Mouse (Mus musculus) hindbrain, embryonic 16.5 days (tissue): Measurements from ENCODE around the gene Fcrl1. TPM values are rescaled to one million over a fixed set of nuclear protein-coding genes. Genes with fewer than 3 reads are reported as not detected.
"Not testable (repeated sequence)": the region's sequence is repeated elsewhere in the genome, so short reads cannot be mapped to it uniquely, and the experiment has no call there.

Experiments used
- ATAC-seq: fragments of 200-750 bp; cut with Nextera tagmentation; 2 replicates; pipeline ENCODE4 v1.8.0; 2017; ENCODE audit warnings: moderate TSS enrichment, moderate library complexity
- H3K27ac ChIP-seq: fragments of 300-500 bp; sonication (generic); 2 replicates; pipeline ENCODE4 v1.5.1; 2014; ENCODE audit warnings: low read depth, mild to moderate bottlenecking, control low read depth, low read length, moderate library complexity
- H3K27me3 ChIP-seq: fragments of 300-500 bp; sonication (generic); replicated peaks from 2 replicates; pipeline ENCODE4 v1.6.1; 2014; ENCODE audit warnings: low read length; ENCODE audit not compliant: control insufficient read depth, insufficient read depth
- H3K36me3 ChIP-seq: fragments of 300-500 bp; sonication (generic); 2 replicates; pipeline ENCODE4 v1.6.1; 2014; ENCODE audit warnings: mild to moderate bottlenecking, low read length, moderate library complexity, mixed read lengths; ENCODE audit not compliant: control insufficient read depth, insufficient read depth
- H3K4me1 ChIP-seq: fragments of 300-500 bp; sonication (generic); 2 replicates; pipeline ENCODE4 v1.6.1; 2014; ENCODE audit warnings: low read depth, low read length; ENCODE audit not compliant: control insufficient read depth, insufficient read depth
- H3K4me2 ChIP-seq: fragments of 300-500 bp; sonication (generic); 2 replicates; pipeline ENCODE4 v1.6.1; 2014; ENCODE audit warnings: mild to moderate bottlenecking, low read length, control low read depth, moderate library complexity
- H3K4me3 ChIP-seq: fragments of 300-500 bp; sonication (generic); 2 replicates; pipeline ENCODE4 v1.5.1; 2014; ENCODE audit warnings: mild to moderate bottlenecking, low read length, control low read depth, moderate library complexity
- H3K9ac ChIP-seq: fragments of 300-500 bp; sonication (generic); 2 replicates; pipeline ENCODE4 v1.6.1; 2014; ENCODE audit warnings: low read depth, mild to moderate bottlenecking, control low read depth, low read length, moderate library complexity
- H3K9me3 ChIP-seq: fragments of 300-500 bp; sonication (generic); 2 replicates; pipeline ENCODE4 v1.6.1; 2014; ENCODE audit warnings: mild to moderate bottlenecking, low read length, moderate library complexity; ENCODE audit not compliant: control insufficient read depth
- whole genome bisulfite sequencing: fragments of 180-500 bp; shearing (Covaris S2); extraction: QIAGEN DNeasy Blood & Tissue Kit; methylation state at CpG from one replicate; pipeline ENCODE4 v1.1.7; 2014; 5-methylcytosine and 5-hydroxymethylcytosine counted together
- polyA plus RNA-seq: library from polyadenylated mRNA; unstranded; fragments of >200 nt; fragmentation: Nextera tagmentation; extraction: Ambion mirVana; gene quantifications from 2 replicates; pipeline ENCODE4 v1.2.1, GENCODE M21; 2015

Gene Fcrl1
- polyA plus RNA-seq, 1 experiment from 2014 or later = 0.35 TPM

DNA sequence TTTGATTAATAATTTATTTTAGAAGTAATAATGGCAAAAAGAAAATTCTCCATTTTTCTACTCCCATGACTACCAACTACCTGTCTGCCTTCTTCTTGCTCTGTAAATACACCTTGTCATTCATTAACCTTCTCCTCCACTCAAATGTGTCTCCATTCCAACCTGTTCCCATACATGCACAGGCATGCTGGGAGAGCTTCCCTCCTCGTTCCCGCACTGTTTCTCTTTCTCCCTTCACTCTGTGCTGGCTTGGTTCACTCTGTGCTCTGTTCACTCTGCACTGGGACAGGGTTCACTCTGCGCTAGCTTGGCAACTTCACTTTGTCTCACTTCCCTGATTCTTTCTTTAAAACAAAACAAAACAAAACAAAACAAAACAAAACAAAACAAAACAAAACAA, 1.0 kb downstream of the Fcrl1 start:
- Histone ChIP-seq H3K4me3 (no peak overlapping the region), H3K36me3 (no peaks in the 10 kb centered on the region), H3K4me1 (no peaks in the 10 kb centered on the region), H3K27me3 (no peaks in the 10 kb centered on the region), H3K27ac (no peak overlapping the region), H3K4me2 (no peak overlapping the region), H3K9ac (no peak overlapping the region), H3K9me3 (no peaks in the 10 kb centered on the region)
- 67% methylated on average over 3 of the region's 3 CpGs for WGBS
- ATAC-seq = no peak

DNA sequence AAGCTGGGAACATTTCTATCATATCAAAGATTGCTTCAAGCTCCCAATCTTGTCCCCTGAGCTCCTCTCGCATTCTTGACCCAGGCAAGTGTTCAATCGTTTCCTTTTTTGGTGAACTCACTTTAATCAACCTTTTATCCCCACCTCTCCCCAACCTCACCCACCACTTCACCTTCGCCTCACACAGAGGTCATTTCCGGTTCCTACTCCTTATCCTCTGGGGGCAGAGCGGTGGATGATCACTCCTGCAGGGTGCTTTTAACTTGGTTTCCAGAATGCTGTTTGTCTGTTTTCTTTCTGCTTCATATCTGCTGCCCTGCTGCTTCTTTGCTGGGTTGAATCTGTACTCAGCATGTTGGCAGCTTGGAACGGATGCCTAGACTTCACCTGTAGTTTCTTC, 1.5 kb downstream of the Fcrl1 start:
- H3K4me3 ChIP-seq = no peak overlapping the region
- H3K27me3 ChIP-seq = no peaks in the 10 kb centered on the region
- no peaks in the 10 kb centered on the region for H3K4me1 ChIP-seq
- H3K27ac ChIP-seq = no peak overlapping the region
- no peak for ATAC-seq
- no peaks in the 10 kb centered on the region for H3K9me3 ChIP-seq
- 81% methylated on average over 6 of the region's 6 CpGs for WGBS
- no peak overlapping the region for H3K4me2 ChIP-seq
- no peak overlapping the region for H3K9ac ChIP-seq
- no peaks in the 10 kb centered on the region for H3K36me3 ChIP-seq

DNA sequence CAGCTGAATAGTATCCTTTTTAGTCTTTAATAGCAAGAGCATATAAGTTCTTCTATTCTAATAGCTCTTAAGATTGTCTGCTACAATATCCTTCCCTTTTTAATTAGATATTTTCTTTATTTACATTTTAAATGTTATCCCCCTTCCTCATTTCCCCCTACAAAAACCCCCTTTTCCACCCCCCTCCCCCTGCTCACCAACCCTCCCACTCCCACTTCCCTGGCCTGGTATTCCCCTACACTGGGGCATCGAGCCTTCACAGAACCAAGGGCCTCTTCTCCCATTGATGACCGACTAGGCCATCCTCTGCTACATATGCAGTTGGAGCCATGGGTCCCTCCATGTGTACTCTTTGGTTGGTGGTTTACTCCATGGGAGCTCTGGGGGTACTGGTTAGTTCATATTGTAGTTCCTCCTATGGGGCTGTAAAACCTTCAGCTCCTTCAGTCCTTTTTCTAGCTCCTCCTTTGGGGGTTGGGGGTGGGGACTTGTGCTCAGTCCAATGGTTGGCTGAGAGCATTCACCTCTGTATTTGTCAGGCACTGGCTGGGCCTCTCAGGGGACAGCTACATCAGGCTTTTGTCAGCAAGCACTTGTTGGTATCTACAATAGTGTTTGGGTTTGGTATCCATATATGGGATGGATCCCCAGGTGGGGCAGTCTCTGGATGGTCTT, 3.6 kb downstream of the Fcrl1 start:
- WGBS = 88% methylated on average over 2 of the region's 2 CpGs
- H3K4me3 ChIP-seq, H3K9ac ChIP-seq, H3K4me1 ChIP-seq, H3K27ac ChIP-seq, H3K9me3 ChIP-seq, ATAC-seq, H3K4me2 ChIP-seq, H3K36me3 ChIP-seq, H3K27me3 ChIP-seq: not testable (repeated sequence)

DNA sequence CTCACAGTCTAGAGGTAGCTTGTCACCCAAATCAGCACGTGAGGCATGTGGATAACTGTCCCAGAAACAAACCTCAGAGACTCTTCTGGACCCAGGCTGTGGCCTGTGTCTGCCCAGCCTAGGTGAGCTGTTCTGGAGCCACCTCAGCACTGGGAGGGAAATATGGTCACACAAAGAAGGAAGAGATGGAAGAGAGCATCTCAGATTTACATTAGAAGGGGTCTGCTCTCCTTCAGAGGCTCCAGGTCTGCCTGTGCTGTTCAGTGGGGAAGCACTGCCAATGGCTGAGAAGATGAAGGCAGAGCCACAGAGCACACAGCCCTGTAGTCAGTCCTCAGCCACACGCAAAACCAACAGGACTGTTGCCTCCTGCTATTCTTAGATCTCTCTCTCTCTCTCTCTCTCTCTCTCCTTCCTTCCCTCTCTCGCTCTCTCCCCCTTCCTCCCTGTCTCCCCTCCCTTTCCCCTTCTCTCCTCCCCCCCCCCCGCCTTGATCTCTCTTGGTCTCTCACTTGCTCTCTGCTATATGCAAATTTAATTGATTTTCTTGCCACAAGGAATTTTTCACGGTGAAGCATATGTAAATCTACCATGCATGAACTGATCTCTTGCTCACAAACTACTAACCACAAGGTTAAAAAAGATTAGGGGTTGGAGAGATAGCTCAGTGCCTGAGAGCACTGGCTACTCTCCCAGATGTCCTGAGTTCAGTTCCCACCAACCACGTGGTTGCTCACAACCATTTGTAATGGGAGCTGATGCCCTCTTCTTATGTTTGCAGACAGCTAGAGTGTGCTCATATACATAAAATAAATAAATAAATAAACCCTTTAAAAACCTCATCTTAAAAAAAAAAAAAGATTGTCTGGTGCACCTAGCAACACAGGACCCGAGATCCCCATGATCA, 5.9 kb downstream of the Fcrl1 start:
- ATAC-seq = no peak

DNA sequence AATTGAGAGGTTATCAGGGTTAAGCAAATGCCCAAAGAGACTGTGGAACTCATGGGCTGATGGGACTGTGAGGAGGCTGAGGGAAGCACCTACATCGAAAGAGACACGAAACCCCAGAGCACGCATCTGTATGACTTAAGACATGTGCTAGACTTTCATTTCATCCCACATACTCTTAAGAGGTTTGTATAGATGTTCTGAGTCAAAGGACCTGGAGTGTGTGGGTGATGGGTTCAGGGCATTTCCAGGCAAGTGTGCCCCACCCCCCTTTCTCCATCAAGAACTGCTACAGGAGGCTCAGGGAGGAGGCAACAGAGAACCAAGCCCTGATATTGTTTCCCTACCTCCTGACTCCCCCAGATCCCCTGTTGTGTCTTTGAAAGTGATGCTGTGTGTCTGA, 7.1 kb downstream of the Fcrl1 start:
- Histone ChIP-seq H3K36me3 (no peaks in the 10 kb centered on the region), H3K27me3 (no peaks in the 10 kb centered on the region), H3K9me3 (no peaks in the 10 kb centered on the region), H3K9ac (no peak overlapping the region), H3K4me3 (no peak overlapping the region), H3K27ac (no peak overlapping the region), H3K4me1 (no peaks in the 10 kb centered on the region), H3K4me2 (no peak overlapping the region)
- ATAC-seq = no peak
- WGBS = 98% methylated on average over 3 of the region's 3 CpGs

More for the DNA sequence above, 5.9 kb downstream of the Fcrl1 start:
- no peak overlapping the region for H3K4me2 ChIP-seq
- no peaks in the 10 kb centered on the region for H3K27me3 ChIP-seq
- H3K4me3 ChIP-seq = no peak overlapping the region
- H3K9ac ChIP-seq = no peak overlapping the region
- no peaks in the 10 kb centered on the region for H3K36me3 ChIP-seq
- 59% methylated on average over 7 of the region's 7 CpGs for WGBS
- no peaks in the 10 kb centered on the region for H3K9me3 ChIP-seq
- no peak overlapping the region for H3K27ac ChIP-seq
- no peaks in the 10 kb centered on the region for H3K4me1 ChIP-seq

DNA sequence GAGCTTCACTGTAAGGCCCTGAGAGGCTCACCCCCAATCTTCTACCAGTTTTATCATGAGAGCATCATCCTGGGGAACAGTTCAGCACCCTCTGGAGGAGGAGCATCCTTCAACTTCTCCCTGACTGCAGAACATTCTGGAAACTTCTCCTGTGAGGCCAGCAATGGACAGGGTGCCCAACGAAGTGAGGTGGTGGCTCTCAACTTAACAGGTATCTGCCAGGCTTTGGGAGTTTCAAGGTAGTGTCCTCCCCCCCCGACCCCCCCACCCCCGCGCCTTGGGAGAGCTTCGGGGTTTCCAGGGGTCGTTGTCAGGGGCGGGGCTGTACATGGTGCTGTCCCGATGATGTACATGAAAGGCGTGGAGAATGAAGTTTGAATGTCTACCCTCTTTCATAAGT, 8.9 kb downstream of the Fcrl1 start:
- no peaks in the 10 kb centered on the region for H3K36me3 ChIP-seq

DNA sequence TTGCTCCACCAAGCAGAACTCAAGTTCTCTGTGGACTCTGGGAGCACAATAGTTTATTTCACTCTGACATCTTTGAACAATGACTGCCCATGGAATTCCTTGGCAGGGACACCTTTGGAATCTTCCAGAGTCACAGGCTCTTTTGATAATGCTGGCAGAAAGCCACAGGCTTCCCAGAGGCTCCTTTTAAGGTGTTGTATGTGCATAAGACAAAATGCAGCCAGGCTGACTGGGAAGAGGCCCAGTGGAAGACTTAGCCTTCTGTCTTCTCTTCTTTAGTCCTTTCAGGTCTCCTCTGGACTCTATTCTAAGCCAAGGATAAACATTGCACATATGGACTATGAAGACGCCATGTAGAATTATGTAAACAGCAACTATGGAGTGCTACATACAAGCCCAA, 14.7 kb downstream of the Fcrl1 start:
- no peaks in the 10 kb centered on the region for H3K4me1 ChIP-seq
- 79% methylated on average over 1 of the region's 1 CpGs for WGBS
- no peak overlapping the region for H3K4me3 ChIP-seq
- no peaks in the 10 kb centered on the region for H3K27me3 ChIP-seq
- no peak overlapping the region for H3K9ac ChIP-seq
- ATAC-seq = no peak
- H3K27ac ChIP-seq = no peak overlapping the region
- H3K9me3 ChIP-seq = no peaks in the 10 kb centered on the region
- no peaks in the 10 kb centered on the region for H3K36me3 ChIP-seq
- H3K4me2 ChIP-seq = no peak overlapping the region

More for the DNA sequence above, 8.9 kb downstream of the Fcrl1 start:
- H3K27me3 ChIP-seq = no peaks in the 10 kb centered on the region
- no peaks in the 10 kb centered on the region for H3K4me1 ChIP-seq
- no peak overlapping the region for H3K4me2 ChIP-seq
- H3K4me3 ChIP-seq = no peak overlapping the region
- H3K9me3 ChIP-seq = no peaks in the 10 kb centered on the region
- ATAC-seq = no peak
- H3K9ac ChIP-seq = no peak overlapping the region
- H3K27ac ChIP-seq = no peak overlapping the region
- 85% methylated on average over 9 of the region's 9 CpGs for WGBS

DNA sequence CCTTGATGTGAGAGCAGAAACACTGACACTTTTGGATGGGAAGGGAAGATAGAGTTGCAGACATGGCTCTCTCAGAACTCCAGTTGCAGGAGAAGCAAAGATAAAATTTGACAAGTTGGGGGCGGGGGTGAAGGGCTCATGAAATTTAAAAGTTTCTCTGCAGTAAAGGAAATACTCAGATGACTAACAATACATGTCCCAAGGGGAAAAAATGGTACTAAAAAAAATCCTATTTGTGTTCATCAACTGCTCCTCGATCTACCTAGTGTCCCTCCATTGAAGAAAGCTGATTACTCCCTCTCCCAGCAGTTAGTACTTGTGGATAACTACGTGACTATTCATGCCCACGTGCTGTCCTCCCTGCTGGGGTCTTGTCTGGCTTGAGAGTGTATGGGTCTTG, 22.6 kb downstream of the Fcrl1 start:
- H3K4me2 ChIP-seq = no peak overlapping the region
- H3K36me3 ChIP-seq = no peaks in the 10 kb centered on the region
- WGBS = 62% methylated on average over 4 of the region's 4 CpGs
- no peak overlapping the region for H3K4me3 ChIP-seq
- no peaks in the 10 kb centered on the region for H3K9me3 ChIP-seq
- no peaks in the 10 kb centered on the region for H3K27me3 ChIP-seq
- ATAC-seq = no peak
- no peaks in the 10 kb centered on the region for H3K4me1 ChIP-seq
- no peak overlapping the region for H3K9ac ChIP-seq
- no peak overlapping the region for H3K27ac ChIP-seq

DNA sequence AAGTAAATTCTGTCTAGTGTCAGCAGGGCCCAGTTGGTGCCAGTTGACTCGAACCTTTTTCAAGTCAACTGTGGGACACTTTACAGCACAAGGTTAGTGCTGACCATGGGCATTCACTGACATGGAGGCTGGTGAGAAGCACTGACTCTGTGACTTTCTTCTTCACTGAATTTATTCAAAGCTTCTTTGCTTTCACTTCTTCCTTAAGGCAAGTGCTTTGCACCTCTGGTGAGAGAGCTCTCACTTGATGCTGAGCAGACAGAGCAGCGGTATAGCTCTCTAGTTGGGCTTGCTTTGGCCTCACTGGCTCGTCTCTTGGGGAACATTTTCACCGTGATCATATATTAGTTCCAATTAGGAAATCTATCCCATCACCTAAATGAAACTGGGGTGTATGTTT, 23.7 kb downstream of the Fcrl1 start:
- H3K4me2 ChIP-seq = no peak overlapping the region
- no peak for ATAC-seq
- H3K9ac ChIP-seq = no peak overlapping the region
- 87% methylated on average over 4 of the region's 4 CpGs for WGBS
- no peak overlapping the region for H3K27ac ChIP-seq
- H3K4me1 ChIP-seq = no peaks in the 10 kb centered on the region
- H3K4me3 ChIP-seq = no peak overlapping the region
- no peaks in the 10 kb centered on the region for H3K27me3 ChIP-seq
- H3K36me3 ChIP-seq = no peaks in the 10 kb centered on the region
- no peaks in the 10 kb centered on the region for H3K9me3 ChIP-seq
